Mouse (Mus musculus) bone marrow macrophage, adult 2 months (primary cell): ENCODE measurements at regions not wholly inside any gene's neighbourhood (a gene's known extent, or its start where the extent isn't known, plus 50 kb on each side); places are given as distances from the start of the nearest gene placed in this dataset.

Source experiments
- CTCF ChIP-seq: IDR thresholded peaks from 2 replicates; pipeline ENCODE4 v1.5.1; 2012; ENCODE audit warnings: low read depth, mild to moderate bottlenecking, low read length, moderate library complexity
- POLR2A ChIP-seq: IDR thresholded peaks from 2 replicates; pipeline ENCODE4 v1.6.1; 2012; ENCODE audit warnings: mild to moderate bottlenecking, low read depth, low read length, borderline replicate concordance

GRCm38 (mm10) chr3:38577890-38578628 lies 93.4 kb upstream of the Ankrd50 start:
- TF ChIP-seq CTCF (no peak), POLR2A (no peak)
